ENCODE assay signal across 8 mouse cellular contexts in the genomic region with DNA sequence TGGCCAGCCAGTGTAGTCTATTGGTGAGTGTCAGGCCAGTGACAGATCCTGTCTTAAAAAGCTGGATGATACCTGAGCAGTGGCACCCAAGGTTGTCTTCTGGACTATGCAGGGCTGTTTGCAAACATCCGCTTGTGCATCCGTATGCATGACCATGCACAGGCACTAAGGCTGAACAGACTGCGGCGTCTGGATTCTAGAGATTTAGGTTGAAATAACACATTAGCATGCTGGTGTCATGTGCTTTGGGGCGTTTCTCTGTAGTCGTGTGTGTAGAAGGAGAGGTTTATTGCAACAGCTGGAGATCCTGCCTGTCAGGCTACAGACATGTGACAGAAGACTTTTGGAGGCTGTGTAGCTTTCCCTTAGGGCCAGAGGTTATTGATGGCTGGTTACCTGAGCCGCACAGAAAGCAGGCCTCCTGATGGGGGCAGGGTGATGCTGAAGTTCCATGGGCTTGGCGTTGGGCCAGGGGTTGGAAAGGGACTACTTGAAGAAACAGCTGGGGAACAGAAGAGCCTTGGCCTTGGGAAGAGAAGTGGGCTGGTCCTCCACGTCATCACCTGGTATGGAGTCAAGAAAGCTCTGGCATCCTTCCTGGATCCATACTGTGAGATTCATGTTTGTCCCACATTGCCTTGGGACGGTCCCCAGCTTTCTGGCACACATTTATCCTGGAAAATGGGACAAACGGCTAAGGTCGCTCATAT. TPM values are rescaled to one million over a fixed set of nuclear protein-coding genes. Genes with fewer than 3 reads are reported as not detected.
DNase-seq lines count a peak whose midpoint lies in the region; ATAC-seq and TF ChIP-seq lines count a peak whose summit lies in the region.

No protein-coding gene starts in this region.

- TF ChIP-seq CTCF in lung, embryonic 14.5 days (IDR thresholded peaks at IDR 0.05; ENCODE audit: low read depth): no peak
- no peak for TF ChIP-seq CTCF in layer of hippocampus, adult 2 months (conservative IDR thresholded peaks at IDR 0.05)

- no peak overlapping the region for H3K27ac ChIP-seq in lung, embryonic 14.5 days (ENCODE audit: low read depth)
- H3K27ac ChIP-seq in limb, embryonic 12.5 days: 0 out of 2 replicates have a peak overlapping the region, but pooled peaks have one; percentile 19
- H3K27ac ChIP-seq in layer of hippocampus, adult 2 months: no peak overlapping the region

- no peaks in the 10 kb centered on the region for H3K4me1 ChIP-seq in lung, embryonic 14.5 days (ENCODE audit: insufficient read depth)
- peaks cover 9% of the 10 kb centered on the region; the same call in 1 of the 2 replicates for H3K4me1 ChIP-seq in limb, embryonic 12.5 days (replicated peaks)

- no peaks in the 10 kb centered on the region for H3K27me3 ChIP-seq in lung, embryonic 14.5 days (ENCODE audit: insufficient read depth, low read length)
- H3K27me3 ChIP-seq in limb, embryonic 12.5 days: no peaks in the 10 kb centered on the region

- DNase-seq in adrenal gland, postnatal 10 days: peak; percentile 35
- no peak for DNase-seq in adrenal gland, postnatal 4 days (ENCODE audit: low spot score in 2 of 2)
- peak; percentile 51 for DNase-seq in lung, embryonic 14.5 days
- DNase-seq in lung, postnatal 25 days (ENCODE audit: low spot score): no peak
- DNase-seq in gastrocnemius, postnatal 4 days (ENCODE audit: low spot score in 2 of 2): peak; percentile 30 to 51
- no peak for DNase-seq in layer of hippocampus, adult 2 months (ENCODE audit: low spot score in 2 of 2)
- DNase-seq in layer of hippocampus, adult 8-10 months (ENCODE audit: low spot score in 2 of 2): no peak

- no peaks in the 10 kb centered on the region for H3K9me3 ChIP-seq in lung, embryonic 14.5 days (ENCODE audit: low read depth, low read length)
- no peaks in the 10 kb centered on the region for H3K9me3 ChIP-seq in limb, embryonic 12.5 days

- no peak overlapping the region for H3K4me2 ChIP-seq in lung, embryonic 14.5 days
- H3K4me2 ChIP-seq in limb, embryonic 12.5 days: no peak overlapping the region

- no peak overlapping the region for H3K4me3 ChIP-seq in lung, embryonic 14.5 days (ENCODE audit: low read depth, low read length)
- H3K4me3 ChIP-seq in limb, embryonic 12.5 days (replicated peaks): no peak overlapping the region
- no peak overlapping the region for H3K4me3 ChIP-seq in layer of hippocampus, adult 2 months

- no peaks in the 10 kb centered on the region for H3K36me3 ChIP-seq in lung, embryonic 14.5 days (ENCODE audit: insufficient read depth)
- no peaks in the 10 kb centered on the region; the same call in 1 of the 2 replicates for H3K36me3 ChIP-seq in limb, embryonic 12.5 days

- H3K9ac ChIP-seq in lung, embryonic 14.5 days: no peak overlapping the region
- H3K9ac ChIP-seq in limb, embryonic 12.5 days (replicated peaks): no peak overlapping the region

- peak; percentile 56; the same call in 1 of the 2 replicates for ATAC-seq in lung, embryonic 14.5 days (ENCODE audit: insufficient read depth)
- ATAC-seq in limb, embryonic 12.5 days (ENCODE audit: insufficient number of reproducible peaks, insufficient read depth, low FRiP score, low TSS enrichment, low read depth): peak; percentile 44

- WGBS in lung, embryonic 14.5 days: 61% methylated on average over 12 of the region's 12 CpGs
- WGBS in limb, embryonic 12.5 days: 62% methylated on average over 12 of the region's 12 CpGs

RNA-seq across cellular contexts. Expression of a gene that starts 59.7 kb away (rescaled TPM):
- total RNA-seq in adrenal gland, postnatal 10 days (2021): 10 to 100 TPM; 23.3 to 27.9 TPM
- total RNA-seq in adrenal gland, postnatal 4 days (2021): 10 to 100 TPM; 20.5 to 22.6 TPM
- 15.2 and 17.8 TPM in 2 replicates for polyA plus RNA-seq in lung, embryonic 14.5 days (2014; fragmentation: Nextera tagmentation; extraction: Ambion mirVana)
- 1 to 10 TPM; 8.9 to 9.8 TPM for total RNA-seq in gastrocnemius, postnatal 4 days (2021)
- 19.5 and 23.7 TPM in 2 replicates for polyA plus RNA-seq in limb, embryonic 12.5 days (2016; fragmentation: Nextera tagmentation; extraction: Ambion mirVana)
- 10 to 100 TPM; 32.3 to 32.4 TPM for total RNA-seq in layer of hippocampus, adult 2 months (2021)
- total RNA-seq in layer of hippocampus, adult 8-10 months (2022): 10 to 100 TPM; 35.2 to 40.0 (median 35.5) TPM

Comparison
In these comparisons a context has a peak if more than half of its experiments do, and no peak if none do; other contexts are left out.
1. DNase-seq: peak in adrenal gland, postnatal 10 days (single experiment), lung, embryonic 14.5 days (single experiment) and gastrocnemius, postnatal 4 days (2 of 2); none in adrenal gland, postnatal 4 days (0 of 2), lung, postnatal 25 days (single experiment), layer of hippocampus, adult 2 months (0 of 2) and layer of hippocampus, adult 8-10 months (0 of 2).